Mouse (Mus musculus): Measurements from ENCODE around the gene Grid1. TPM values are rescaled to one million over a fixed set of nuclear protein-coding genes. Genes with fewer than 3 reads are reported as not detected.

Gene Grid1
- polyA plus RNA-seq, 1 experiment from 2014 or later: 0.36 TPM

DNA sequence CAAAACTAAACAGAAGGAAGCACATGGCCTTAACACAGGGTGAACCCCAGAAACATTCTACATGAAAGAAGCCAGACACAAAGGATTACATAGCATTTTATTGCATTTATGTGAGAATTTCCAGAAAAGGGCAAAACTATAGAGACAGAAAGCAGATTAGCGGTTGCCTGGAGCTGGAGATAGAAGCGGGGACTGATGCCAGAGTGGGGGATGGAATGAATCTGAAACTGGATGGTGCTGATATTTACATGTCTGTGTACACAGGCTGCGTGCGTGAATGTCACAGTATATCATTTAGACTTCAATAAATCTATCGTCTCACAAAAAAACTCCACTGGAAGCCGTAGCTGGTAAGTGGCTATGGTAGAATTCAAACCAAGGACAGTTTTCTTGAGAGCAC, 96.4 kb downstream of the Grid1 start:
- Histone ChIP-seq H3K36me3 (ENCODE audit: control insufficient read depth, insufficient read depth, low read length) (no peaks in the 10 kb centered on the region), H3K4me2 (ENCODE audit: low read depth, low read length, severe bottlenecking) (no peak overlapping the region), H3K4me3 (ENCODE audit: low read depth, low read length) (no peak overlapping the region), H3K27ac (ENCODE audit: low read depth, low read length) (no peak overlapping the region), H3K9ac (ENCODE audit: low read length) (no peak overlapping the region), H3K27me3 (ENCODE audit: control insufficient read depth, insufficient read depth, low read length) (no peaks in the 10 kb centered on the region), H3K4me1 (replicated peaks; ENCODE audit: control insufficient read depth, insufficient read depth, low read length) (no peaks in the 10 kb centered on the region), H3K9me3 (ENCODE audit: control insufficient read depth, low read length) (no peaks in the 10 kb centered on the region)
- DNase-seq (ENCODE audit: low spot score) (no peak), ATAC-seq (replicated peaks; ENCODE audit: low FRiP score) (no peak)
- WGBS: 91% methylated on average over 6 of the region's 6 CpGs

DNA sequence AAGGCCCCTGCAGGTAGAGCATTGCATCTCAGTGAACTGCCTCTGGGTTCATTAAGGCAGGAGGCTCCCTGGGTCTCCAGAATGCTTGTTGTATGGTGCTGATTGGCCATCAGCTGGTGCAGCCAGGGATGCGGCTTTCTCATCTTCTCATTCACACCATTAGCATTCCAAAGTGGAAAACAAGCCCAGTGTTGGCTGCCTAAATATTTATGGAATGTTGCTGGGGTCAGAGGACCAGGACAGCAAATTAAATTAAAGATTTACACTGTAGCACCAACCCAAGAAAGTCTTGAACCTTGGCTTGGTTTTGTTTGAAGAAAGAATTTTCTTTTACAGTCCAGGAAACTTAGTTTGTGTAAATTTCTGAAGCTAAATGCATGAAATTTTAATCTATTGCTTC, 97.2 kb downstream of the Grid1 start:
- Histone ChIP-seq H3K4me3 (ENCODE audit: low read depth, low read length) (no peak overlapping the region), H3K4me1 (replicated peaks; ENCODE audit: control insufficient read depth, insufficient read depth, low read length) (no peaks in the 10 kb centered on the region), H3K36me3 (ENCODE audit: control insufficient read depth, insufficient read depth, low read length) (no peaks in the 10 kb centered on the region), H3K9me3 (ENCODE audit: control insufficient read depth, low read length) (no peaks in the 10 kb centered on the region), H3K27me3 (ENCODE audit: control insufficient read depth, insufficient read depth, low read length) (no peaks in the 10 kb centered on the region), H3K27ac (ENCODE audit: low read depth, low read length) (no peak overlapping the region), H3K4me2 (ENCODE audit: low read depth, low read length, severe bottlenecking) (no peak overlapping the region), H3K9ac (ENCODE audit: low read length) (no peak overlapping the region)
- no peak for ATAC-seq (replicated peaks; ENCODE audit: low FRiP score)
- DNase-seq (ENCODE audit: low spot score): no peak
- 39% methylated on average over 1 of the region's 1 CpGs for WGBS

GRCm38 (mm10) chr14:34919221-34919620, 99.3 kb downstream of the Grid1 start:
- H3K27ac ChIP-seq (ENCODE audit: low read depth, low read length): no peak overlapping the region
- 70% methylated on average over 6 of the region's 6 CpGs for WGBS
- H3K4me2 ChIP-seq (ENCODE audit: low read depth, low read length, severe bottlenecking): no peak overlapping the region
- H3K9ac ChIP-seq (ENCODE audit: low read length): no peak overlapping the region
- DNase-seq (ENCODE audit: low spot score) (no peak), ATAC-seq (replicated peaks; ENCODE audit: low FRiP score) (no peak)
- no peaks in the 10 kb centered on the region for H3K9me3 ChIP-seq (ENCODE audit: control insufficient read depth, low read length)
- H3K4me3 ChIP-seq (ENCODE audit: low read depth, low read length): no peak overlapping the region
- H3K36me3 ChIP-seq (ENCODE audit: control insufficient read depth, insufficient read depth, low read length): no peaks in the 10 kb centered on the region
- H3K27me3 ChIP-seq (ENCODE audit: control insufficient read depth, insufficient read depth, low read length): no peaks in the 10 kb centered on the region
- no peaks in the 10 kb centered on the region for H3K4me1 ChIP-seq (replicated peaks; ENCODE audit: control insufficient read depth, insufficient read depth, low read length)

DNA sequence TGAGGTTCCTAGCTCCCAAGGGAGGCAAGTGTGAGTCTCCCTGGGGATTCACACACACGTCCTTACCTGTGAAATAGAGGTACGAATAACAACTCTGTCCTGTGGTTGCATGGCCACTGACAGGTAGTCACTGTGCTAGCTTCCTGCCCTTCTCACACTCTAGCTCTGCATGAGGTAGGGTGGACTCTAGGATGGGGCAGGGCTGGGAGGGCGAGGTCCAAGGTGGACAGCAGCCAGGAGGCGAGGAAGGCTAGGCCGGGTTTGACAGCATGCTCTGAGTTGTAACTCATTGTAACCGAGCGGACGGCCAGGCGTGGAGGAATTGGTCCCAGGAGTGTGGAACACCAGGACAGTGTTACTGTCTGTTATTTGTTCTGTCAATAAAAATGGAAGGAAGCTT, 101.4 kb downstream of the Grid1 start:
- H3K27me3 ChIP-seq (ENCODE audit: control insufficient read depth, insufficient read depth, low read length): no peaks in the 10 kb centered on the region
- no peak overlapping the region for H3K4me3 ChIP-seq (ENCODE audit: low read depth, low read length)
- no peaks in the 10 kb centered on the region for H3K9me3 ChIP-seq (ENCODE audit: control insufficient read depth, low read length)
- no peak overlapping the region for H3K27ac ChIP-seq (ENCODE audit: low read depth, low read length)
- DNase-seq (ENCODE audit: low spot score) (no peak), ATAC-seq (replicated peaks; ENCODE audit: low FRiP score) (no peak)
- no peak overlapping the region for H3K4me2 ChIP-seq (ENCODE audit: low read depth, low read length, severe bottlenecking)
- WGBS: 84% methylated on average over 9 of the region's 9 CpGs
- H3K4me1 ChIP-seq (replicated peaks; ENCODE audit: control insufficient read depth, insufficient read depth, low read length): no peaks in the 10 kb centered on the region
- no peak overlapping the region for H3K9ac ChIP-seq (ENCODE audit: low read length)
- no peaks in the 10 kb centered on the region for H3K36me3 ChIP-seq (ENCODE audit: control insufficient read depth, insufficient read depth, low read length)

GRCm38 (mm10) chr14:34925021-34925420, 105.1 kb downstream of the Grid1 start:
- no peak overlapping the region for H3K4me2 ChIP-seq (ENCODE audit: low read depth, low read length, severe bottlenecking)
- no peaks in the 10 kb centered on the region for H3K4me1 ChIP-seq (replicated peaks; ENCODE audit: control insufficient read depth, insufficient read depth, low read length)
- H3K27me3 ChIP-seq (ENCODE audit: control insufficient read depth, insufficient read depth, low read length): no peaks in the 10 kb centered on the region
- no peak overlapping the region for H3K4me3 ChIP-seq (ENCODE audit: low read depth, low read length)
- 65% methylated on average over 5 of the region's 5 CpGs for WGBS
- H3K9me3 ChIP-seq (ENCODE audit: control insufficient read depth, low read length): no peaks in the 10 kb centered on the region
- ATAC-seq (replicated peaks; ENCODE audit: low FRiP score) (no peak), DNase-seq (ENCODE audit: low spot score) (no peak)
- no peak overlapping the region for H3K27ac ChIP-seq (ENCODE audit: low read depth, low read length)
- no peak overlapping the region for H3K9ac ChIP-seq (ENCODE audit: low read length)
- H3K36me3 ChIP-seq (ENCODE audit: control insufficient read depth, insufficient read depth, low read length): no peaks in the 10 kb centered on the region

- H3K9me3 ChIP-seq (ENCODE audit: control insufficient read depth, low read length): no peaks in the 10 kb centered on the region
- no peak overlapping the region for H3K27ac ChIP-seq (ENCODE audit: low read depth, low read length)
- DNase-seq (ENCODE audit: low spot score): no peak
- 85% methylated on average over 8 of the region's 8 CpGs for WGBS
- H3K9ac ChIP-seq (ENCODE audit: low read length): no peak overlapping the region
- H3K4me3 ChIP-seq (ENCODE audit: low read depth, low read length): no peak overlapping the region
- no peaks in the 10 kb centered on the region for H3K36me3 ChIP-seq (ENCODE audit: control insufficient read depth, insufficient read depth, low read length)
- H3K4me2 ChIP-seq (ENCODE audit: low read depth, low read length, severe bottlenecking): no peak overlapping the region
- ATAC-seq (replicated peaks; ENCODE audit: low FRiP score): no peak
- H3K27me3 ChIP-seq (ENCODE audit: control insufficient read depth, insufficient read depth, low read length): no peaks in the 10 kb centered on the region
- no peaks in the 10 kb centered on the region for H3K4me1 ChIP-seq (replicated peaks; ENCODE audit: control insufficient read depth, insufficient read depth, low read length)
Measured at GRCm38 (mm10) chr14:34930040-34930719, 110.3 kb downstream of the Grid1 start.

DNA sequence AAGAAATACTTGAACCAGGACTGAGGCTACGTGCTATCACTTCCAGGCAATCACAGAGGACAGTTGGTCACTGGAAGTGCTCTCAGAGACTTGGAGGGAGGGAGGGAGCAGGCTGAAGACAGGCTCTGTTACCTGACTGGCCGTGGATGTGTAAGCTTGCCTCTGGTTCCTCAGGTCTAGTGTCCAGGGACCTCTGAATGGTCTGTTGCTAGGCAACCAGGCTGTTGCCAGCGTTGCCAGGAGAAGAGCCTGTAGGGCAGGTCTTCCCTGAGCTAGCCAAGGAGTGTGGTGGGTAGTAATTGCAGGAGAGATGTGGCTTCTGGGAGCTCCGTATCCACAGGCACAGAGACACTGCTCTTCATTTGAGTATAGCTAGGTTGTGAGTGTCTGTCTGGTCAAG, 113.3 kb downstream of the Grid1 start:
- H3K27ac ChIP-seq (ENCODE audit: low read depth, low read length): no peak overlapping the region
- no peak overlapping the region for H3K4me3 ChIP-seq (ENCODE audit: low read depth, low read length)
- no peaks in the 10 kb centered on the region for H3K36me3 ChIP-seq (ENCODE audit: control insufficient read depth, insufficient read depth, low read length)
- no peaks in the 10 kb centered on the region; the same call in 1 of the 2 replicates for H3K4me1 ChIP-seq (replicated peaks; ENCODE audit: control insufficient read depth, insufficient read depth, low read length)
- H3K4me2 ChIP-seq (ENCODE audit: low read depth, low read length, severe bottlenecking): no peak overlapping the region
- H3K9me3 ChIP-seq (ENCODE audit: control insufficient read depth, low read length): no peaks in the 10 kb centered on the region
- WGBS: 30% methylated on average over 4 of the region's 4 CpGs
- ATAC-seq (replicated peaks; ENCODE audit: low FRiP score): peak; percentile 58
- no peak overlapping the region for H3K9ac ChIP-seq (ENCODE audit: low read length)
- no peaks in the 10 kb centered on the region for H3K27me3 ChIP-seq (ENCODE audit: control insufficient read depth, insufficient read depth, low read length)
- no peak for DNase-seq (ENCODE audit: low spot score)

DNA sequence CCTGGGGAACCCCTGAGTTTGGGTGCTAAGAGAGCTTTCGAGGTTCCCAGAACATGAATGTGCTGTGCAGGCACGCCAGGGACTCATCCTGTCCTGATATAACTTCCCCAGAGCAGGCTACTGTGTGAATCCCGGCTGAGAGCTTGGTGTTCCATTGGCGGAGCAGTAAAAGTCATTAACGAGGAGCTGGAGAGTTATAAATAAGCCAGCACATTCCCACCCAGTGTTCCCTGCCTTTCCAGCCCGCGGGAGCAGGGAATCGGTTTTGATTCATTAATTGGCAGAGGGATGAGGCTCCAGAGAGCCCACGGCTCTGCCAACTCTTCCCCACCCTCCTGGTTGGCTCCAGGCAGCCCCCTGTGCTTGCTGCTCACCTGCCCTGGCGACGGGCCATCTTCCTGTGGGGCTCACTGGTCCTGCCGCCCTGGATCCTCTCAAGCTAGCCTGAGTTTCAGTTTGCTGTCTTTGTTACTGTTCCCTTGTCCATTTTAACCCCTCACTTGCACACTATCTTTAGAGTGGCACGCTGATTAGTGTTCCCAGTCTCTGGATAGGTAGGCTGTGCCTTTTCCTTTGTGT, 116.4 kb downstream of the Grid1 start:
- DNase-seq (ENCODE audit: low spot score): no peak
- no peak overlapping the region for H3K9ac ChIP-seq (ENCODE audit: low read length)
- no peaks in the 10 kb centered on the region for H3K27me3 ChIP-seq (ENCODE audit: control insufficient read depth, insufficient read depth, low read length)
- no peak overlapping the region for H3K27ac ChIP-seq (ENCODE audit: low read depth, low read length)
- no peaks in the 10 kb centered on the region for H3K9me3 ChIP-seq (ENCODE audit: control insufficient read depth, low read length)
- 52% methylated on average over 13 of the region's 13 CpGs for WGBS
- no peak overlapping the region for H3K4me3 ChIP-seq (ENCODE audit: low read depth, low read length)
- H3K4me2 ChIP-seq (ENCODE audit: low read depth, low read length, severe bottlenecking): no peak overlapping the region
- H3K36me3 ChIP-seq (ENCODE audit: control insufficient read depth, insufficient read depth, low read length): no peaks in the 10 kb centered on the region
- ATAC-seq (replicated peaks; ENCODE audit: low FRiP score): no peak
- H3K4me1 ChIP-seq (replicated peaks; ENCODE audit: control insufficient read depth, insufficient read depth, low read length): no peaks in the 10 kb centered on the region; the same call in 1 of the 2 replicates

- no peaks in the 10 kb centered on the region for H3K9me3 ChIP-seq (ENCODE audit: control insufficient read depth, low read length)
- no peak overlapping the region for H3K4me3 ChIP-seq (ENCODE audit: low read depth, low read length)
- H3K36me3 ChIP-seq (ENCODE audit: control insufficient read depth, insufficient read depth, low read length): no peaks in the 10 kb centered on the region
- WGBS: 96% methylated on average over 14 of the region's 14 CpGs
- no peak overlapping the region for H3K27ac ChIP-seq (ENCODE audit: low read depth, low read length)
- no peak overlapping the region for H3K4me2 ChIP-seq (ENCODE audit: low read depth, low read length, severe bottlenecking)
- ATAC-seq (replicated peaks; ENCODE audit: low FRiP score) (no peak), DNase-seq (ENCODE audit: low spot score) (peak; percentile 29)
- no peaks in the 10 kb centered on the region for H3K27me3 ChIP-seq (ENCODE audit: control insufficient read depth, insufficient read depth, low read length)
- H3K4me1 ChIP-seq (replicated peaks; ENCODE audit: control insufficient read depth, insufficient read depth, low read length): no peaks in the 10 kb centered on the region
- no peak overlapping the region for H3K9ac ChIP-seq (ENCODE audit: low read length)
Measured at GRCm38 (mm10) chr14:34944390-34944979, 124.6 kb downstream of the Grid1 start.
